Mouse (Mus musculus) MEL (cell line): ENCODE results near the gene Slc7a11. TPM values are rescaled to one million over a fixed set of nuclear protein-coding genes. Genes with fewer than 3 reads are reported as not detected.

Experiments
- DNase-seq: peaks from one replicate; pipeline ENCODE4 v3.0.0; 2011; ENCODE audit warnings: low read depth, low spot score
- H3K27ac ChIP-seq: 2 replicates; pipeline ENCODE4 v1.5.1; 2012; ENCODE audit warnings: low read depth, mild to moderate bottlenecking, control low read depth, low read length, moderate library complexity; ENCODE audit not compliant: control insufficient read depth
- H3K27me3 ChIP-seq, 2 experiments: fragments of 150-350 bp in 1 of 2; sonication (generic) in 1 of 2; 2 replicates each; pipeline ENCODE4 v1.6.1; 2012; ENCODE audit warnings: low read length in 2 of 2, mild to moderate bottlenecking in 2 of 2, improper control_type of control experiment in 1 of 2, moderate library complexity in 1 of 2; ENCODE audit not compliant: insufficient read depth in 2 of 2, control insufficient read depth in 1 of 2
- H3K36me3 ChIP-seq, 2 experiments: 2 replicates each; pipeline ENCODE4 v1.6.1; 2012 to 2014; ENCODE audit warnings: low read length in 2 of 2, improper control_type of control experiment in 1 of 2, inconsistent platforms in 1 of 2, mild to moderate bottlenecking in 1 of 2; ENCODE audit not compliant: insufficient read depth in 2 of 2, control insufficient read depth in 1 of 2
- H3K4me1 ChIP-seq, 2 experiments: fragments of 150-350 bp in 1 of 2; sonication (generic) in 1 of 2; 2 replicates each; pipeline ENCODE4 v1.6.1; 2012; ENCODE audit warnings: low read length in 2 of 2, improper control_type of control experiment in 1 of 2, mild to moderate bottlenecking in 1 of 2; ENCODE audit not compliant: insufficient read depth in 2 of 2, control insufficient read depth in 1 of 2
- H3K4me3 ChIP-seq, 2 experiments: fragments of 150-350 bp in 1 of 2; sonication (generic) in 1 of 2; 2 replicates each; pipeline ENCODE4 v1.5.1; 2012; ENCODE audit warnings: low read depth in 2 of 2, low read length in 2 of 2, mild to moderate bottlenecking in 2 of 2, moderate library complexity in 2 of 2, control low read depth in 1 of 2, improper control_type of control experiment in 1 of 2; ENCODE audit not compliant: control insufficient read depth in 1 of 2, insufficient read depth in 1 of 2
- H3K79me2 ChIP-seq: 2 replicates; pipeline ENCODE4 v1.6.1; 2012; ENCODE audit warnings: mild to moderate bottlenecking, low read length, moderate library complexity; ENCODE audit not compliant: control insufficient read depth, poor library complexity, insufficient read depth
- H3K9ac ChIP-seq: 2 replicates; pipeline ENCODE4 v1.6.1; 2012; ENCODE audit warnings: low read depth, mild to moderate bottlenecking, control low read depth, low read length, moderate library complexity; ENCODE audit not compliant: control insufficient read depth, poor library complexity, severe bottlenecking
- H3K9me3 ChIP-seq: fragments of 150-350 bp; sonication (generic); replicated peaks from 2 replicates; pipeline ENCODE4 v1.6.1; 2012; ENCODE audit warnings: mild to moderate bottlenecking, low read length, improper control_type of control experiment, moderate library complexity; ENCODE audit not compliant: insufficient read depth
- CHD1 ChIP-seq: IDR thresholded peaks from 2 replicates; pipeline ENCODE4 v1.6.1; 2012; ENCODE audit warnings: low read depth, mild to moderate bottlenecking, inconsistent platforms, low read length, improper control_type of control experiment
- CTCF ChIP-seq, 3 experiments: IDR thresholded peaks in 2 of 3; conservative IDR thresholded peaks in 1 of 3; 2 replicates each; pipeline ENCODE4 v1.5.1; 2011 to 2012; ENCODE audit warnings: low read length in 3 of 3, low read depth in 2 of 3, mild to moderate bottlenecking in 2 of 3, improper control_type of control experiment in 1 of 3, inconsistent platforms in 1 of 3, mixed read lengths in 1 of 3, moderate library complexity in 1 of 3; ENCODE audit not compliant: control insufficient read depth in 1 of 3, insufficient read depth in 1 of 3, poor library complexity in 1 of 3, severe bottlenecking in 1 of 3
- ELF1 ChIP-seq: IDR thresholded peaks from 2 replicates; pipeline ENCODE4 v1.6.1; 2014; ENCODE audit warnings: low read depth, mild to moderate bottlenecking, inconsistent platforms, low read length, improper control_type of control experiment, moderate library complexity
- GATA1 ChIP-seq: IDR thresholded peaks from 2 replicates; pipeline ENCODE4 v1.6.1; 2011; ENCODE audit warnings: low read depth, low read length, improper control_type of control experiment
- KAT2A ChIP-seq: conservative IDR thresholded peaks from 2 replicates; pipeline ENCODE4 v1.6.1; 2012; ENCODE audit warnings: low read depth, low read length, improper control_type of control experiment, inconsistent platforms
- MAFK ChIP-seq: IDR thresholded peaks from 2 replicates; pipeline ENCODE4 v1.6.1; 2011; ENCODE audit warnings: low read depth, mild to moderate bottlenecking, low read length, improper control_type of control experiment, borderline replicate concordance
- MAX ChIP-seq: IDR thresholded peaks from 2 replicates; pipeline ENCODE4 v1.6.1; 2011; ENCODE audit warnings: low read length, improper control_type of control experiment
- MYC ChIP-seq: IDR thresholded peaks from 2 replicates; pipeline ENCODE4 v1.6.1; 2011; ENCODE audit warnings: low read depth, mild to moderate bottlenecking, low read length, improper control_type of control experiment, moderate library complexity
- POLR2AphosphoS2 ChIP-seq: IDR thresholded peaks from 2 replicates; pipeline ENCODE4 v1.6.1; 2011; ENCODE audit warnings: low read length, improper control_type of control experiment
- SIN3A ChIP-seq: IDR thresholded peaks from 2 replicates; pipeline ENCODE4 v1.6.1; 2012; ENCODE audit warnings: low read length, improper control_type of control experiment, inconsistent platforms
- TAL1 ChIP-seq: IDR thresholded peaks from 2 replicates; pipeline ENCODE4 v1.6.1; 2012; ENCODE audit warnings: mild to moderate bottlenecking, inconsistent platforms, low read length, moderate library complexity, mixed read lengths
- TBP ChIP-seq: IDR thresholded peaks from 2 replicates; pipeline ENCODE4 v1.8.0; 2011; ENCODE audit warnings: low read depth, low read length, improper control_type of control experiment
- TCF12 ChIP-seq: IDR thresholded peaks from 2 replicates; pipeline ENCODE4 v1.6.1; 2014; ENCODE audit warnings: low read depth, mild to moderate bottlenecking, inconsistent platforms, low read length, improper control_type of control experiment, moderate library complexity
- USF2 ChIP-seq, 2 experiments: IDR thresholded peaks; 2 replicates each; pipeline ENCODE4 v1.6.1; 2011 to 2012; ENCODE audit warnings: improper control_type of control experiment in 2 of 2, low read length in 2 of 2, borderline replicate concordance in 1 of 2, inconsistent platforms in 1 of 2, low read depth in 1 of 2, mild to moderate bottlenecking in 1 of 2; ENCODE audit not compliant: insufficient read depth in 1 of 2
- polyA plus RNA-seq, 2 experiments: library from polyadenylated mRNA; stranded (reverse) in 1 of 2; unstranded in 1 of 2; fragments of >175 nt in 1 of 2; fragments of >200 nt in 1 of 2; gene quantifications; 2 replicates each; pipeline versions ENCODE4 v1.2.1 to v1.2.4; 2012; ENCODE audit warnings: low replicate concordance in 2 of 2, low read depth in 1 of 2; ENCODE audit not compliant: insufficient read length in 2 of 2, insufficient read depth in 1 of 2, missing spikeins in 1 of 2
- total RNA-seq: library from RNA; depleted of rRNA; stranded (reverse); fragments of 300-350 nt; gene quantifications from 2 replicates; pipeline ENCODE4 v1.2.3, GENCODE M21; 2012

Gene Slc7a11
- total and polyA plus RNA-seq, 3 experiments: 0.69 to 3.3 TPM; not detected in 1

DNA sequence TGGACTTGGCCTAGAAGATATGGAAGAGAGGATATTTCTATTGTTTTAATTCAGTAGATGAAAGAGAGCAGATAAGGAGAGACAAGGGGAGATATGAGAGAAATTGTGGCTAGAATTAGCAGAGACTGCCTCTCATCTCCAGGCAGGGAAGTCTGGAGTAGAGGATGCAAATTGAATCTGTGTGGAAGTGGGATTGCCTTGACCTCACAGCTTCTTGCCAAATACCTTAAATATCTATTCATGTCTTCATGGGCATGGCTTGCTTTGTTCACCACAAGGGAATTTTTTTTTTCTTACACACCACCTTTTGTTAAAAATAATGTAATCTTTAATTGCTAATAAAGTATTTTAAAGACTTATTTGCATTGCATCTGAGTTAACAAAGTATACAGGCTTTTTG lies 441.3 kb downstream of the Slc7a11 start:
- Histone ChIP-seq H3K27me3 (no peaks in the 10 kb centered on the region), H3K79me2 (no peaks in the 10 kb centered on the region), H3K4me3 (no peak overlapping the region), H3K36me3 (no peaks in the 10 kb centered on the region), H3K27ac (no peak overlapping the region), H3K9me3 (no peaks in the 10 kb centered on the region)
- TF ChIP-seq TBP: no peak
- TF ChIP-seq ELF1: no peak
- TF ChIP-seq MYC: no peak
- TF ChIP-seq MAX: no peak
- TF ChIP-seq TAL1: no peak
- TF ChIP-seq, all 39 proteins: peak for 0
- Histone ChIP-seq H3K9ac (no peak overlapping the region), H3K4me1 (no peaks in the 10 kb centered on the region)
- DNase-seq: no peak

DNA sequence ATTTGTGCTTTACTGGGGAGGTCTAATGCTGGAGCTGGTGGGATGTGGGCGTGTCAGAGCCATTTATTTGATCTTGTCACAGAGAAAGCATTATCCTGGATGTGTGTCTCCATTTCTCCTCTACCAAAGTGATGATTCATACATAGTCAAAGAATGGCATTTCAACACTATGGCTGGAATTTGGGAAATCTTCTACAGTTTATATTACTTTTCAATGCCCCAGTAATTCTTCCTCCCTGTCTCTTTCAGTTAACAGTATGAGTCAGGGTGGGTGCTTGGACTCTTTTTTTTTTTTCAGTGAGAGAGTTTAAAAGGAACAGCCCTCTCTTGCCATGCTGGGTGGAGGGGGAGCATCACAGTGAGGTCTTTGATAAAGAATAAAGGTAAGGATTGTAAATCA lies 441.8 kb downstream of the Slc7a11 start:
- Histone ChIP-seq H3K4me1 (no peaks in the 10 kb centered on the region), H3K9ac (no peak overlapping the region), H3K36me3 (no peaks in the 10 kb centered on the region), H3K9me3 (no peaks in the 10 kb centered on the region), H3K79me2 (no peaks in the 10 kb centered on the region), H3K27me3 (no peaks in the 10 kb centered on the region), H3K27ac (no peak overlapping the region), H3K4me3 (no peak overlapping the region)
- TF ChIP-seq POLR2AphosphoS2 (no peak), MAX (no peak), TCF12 (no peak), SIN3A (no peak), CHD1 (no peak), CTCF (IDR thresholded peaks at IDR 0.05 in 2 of 3, conservative IDR thresholded peaks at IDR 0.05 in 1 of 3; ENCODE audit: control insufficient read depth in 1 of 3, insufficient read depth in 1 of 3, low read depth in 2 of 3, low read length in 3 of 3, poor library complexity in 1 of 3, severe bottlenecking in 1 of 3) (no peak)
- no peak for DNase-seq

DNA sequence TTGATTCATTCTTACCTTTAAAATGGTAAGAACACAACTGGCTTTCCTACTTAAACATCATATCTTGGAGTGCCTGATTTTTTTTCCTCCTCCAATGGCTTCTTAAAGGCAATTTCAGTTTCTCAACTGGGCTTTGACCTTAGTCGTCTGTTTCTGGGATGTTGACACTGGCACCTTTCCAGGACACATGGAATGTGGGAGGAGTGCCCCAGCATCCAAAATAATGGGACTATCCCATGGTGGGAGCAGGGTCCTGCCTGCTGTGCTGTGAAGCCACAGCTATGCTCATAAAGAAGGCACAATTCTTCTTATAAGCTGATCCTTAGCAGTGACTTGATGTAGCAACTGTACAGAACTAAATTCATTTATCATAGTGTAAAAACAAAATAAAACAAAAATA lies 450.5 kb downstream of the Slc7a11 start:
- no peaks in the 10 kb centered on the region for H3K9me3 ChIP-seq
- no peaks in the 10 kb centered on the region for H3K4me1 ChIP-seq
- H3K27ac ChIP-seq: no peak overlapping the region
- no peaks in the 10 kb centered on the region for H3K36me3 ChIP-seq
- DNase-seq: no peak
- no peak overlapping the region for H3K9ac ChIP-seq
- TF ChIP-seq TAL1: no peak
- no peak for TF ChIP-seq GATA1
- TF ChIP-seq KAT2A: no peak
- no peak for TF ChIP-seq MAFK
- TF ChIP-seq USF2 (IDR thresholded peaks at IDR 0.05; ENCODE audit: borderline replicate concordance in 1 of 2, insufficient read depth in 1 of 2, low read depth in 1 of 2, low read length in 2 of 2): no peak
- H3K27me3 ChIP-seq: no peaks in the 10 kb centered on the region
- no peak overlapping the region for H3K4me3 ChIP-seq
- no peaks in the 10 kb centered on the region for H3K79me2 ChIP-seq
